Mouse (Mus musculus): ENCODE results near the gene Wdr24.

GRCm38 (mm10) chr17:25830806-25831431, 7.5 kb downstream of the Wdr24 start:
- no peak for TF ChIP-seq FLI1 (IDR thresholded peaks at IDR 0.05; ENCODE audit: low read length)
- TF ChIP-seq GATA1 (IDR thresholded peaks at IDR 0.05; ENCODE audit: borderline replicate concordance, low read length): no peak
